Mouse (Mus musculus): Measurements from ENCODE around the gene Rln3. TPM values are rescaled to one million over a fixed set of nuclear protein-coding genes. Genes with fewer than 3 reads are reported as not detected.
A peak's percentile ranks its signal among the peaks of the same experiment; 100 is the strongest.

Gene Rln3
- polyA plus RNA-seq, 1 experiment: 0.19 TPM

DNA sequence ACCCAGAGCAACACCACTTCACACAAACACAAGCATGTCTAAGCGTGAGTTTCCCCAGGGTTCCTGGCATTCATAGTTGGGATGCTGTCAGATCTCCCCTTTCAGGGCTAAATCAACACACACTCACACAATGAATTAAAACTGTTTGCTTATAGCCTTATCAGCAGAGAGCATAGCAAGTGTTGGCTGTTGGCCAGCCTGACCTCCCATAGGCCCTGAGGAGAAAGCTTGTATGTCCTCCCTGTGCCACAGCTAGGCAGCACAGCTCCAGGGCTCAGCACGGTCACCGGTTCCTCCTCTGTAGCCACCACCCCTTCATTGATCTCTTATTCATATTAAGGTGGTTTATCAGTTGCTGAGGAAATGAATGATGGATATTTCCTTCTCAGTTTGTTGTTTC lies 7.9 kb upstream of the Rln3 start:
- Histone ChIP-seq H3K36me3 (ENCODE audit: control insufficient read depth, insufficient read depth, low read length) (no peaks in the 10 kb centered on the region), H3K4me3 (ENCODE audit: insufficient read depth, low read depth, low read length) (no peak overlapping the region), H3K27ac (ENCODE audit: insufficient read depth, low read depth, low read length) (no peak overlapping the region), H3K27me3 (replicated peaks; ENCODE audit: control insufficient read depth, insufficient read depth, low read length) (no peaks in the 10 kb centered on the region), H3K4me1 (ENCODE audit: control insufficient read depth, insufficient read depth, low read length) (no peaks in the 10 kb centered on the region)
- TF ChIP-seq POLR2A (IDR thresholded peaks at IDR 0.05; ENCODE audit: low read depth, low read length) (no peak), CTCF (conservative IDR thresholded peaks at IDR 0.05; ENCODE audit: insufficient read depth, insufficient read length, low read depth, low read length) (no peak)
- 79% methylated on average over 3 of the region's 3 CpGs for WGBS
- DNase-seq: no peak

DNA sequence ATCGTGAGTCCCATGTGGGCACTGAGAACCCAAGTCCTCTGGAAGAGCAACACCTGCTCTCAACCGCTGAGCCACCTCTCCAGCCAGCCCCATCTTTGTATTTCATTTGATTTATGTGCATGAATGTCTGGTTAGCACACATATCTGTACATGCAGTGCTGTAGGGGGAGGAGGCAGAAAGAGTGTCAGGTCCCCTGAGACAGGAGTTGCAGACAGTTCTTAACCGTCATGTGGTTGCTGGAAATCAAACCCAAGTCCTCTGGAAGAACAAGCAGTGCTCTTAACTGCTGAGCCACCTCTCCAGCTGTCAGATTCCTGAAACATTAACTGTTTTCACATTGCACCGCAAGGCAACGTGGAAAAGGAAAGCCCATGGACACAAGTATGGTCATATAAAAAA lies 3.4 kb upstream of the Rln3 start:
- Histone ChIP-seq H3K27ac (ENCODE audit: insufficient read depth, low read depth, low read length) (no peak overlapping the region), H3K36me3 (ENCODE audit: control insufficient read depth, insufficient read depth, low read length) (no peaks in the 10 kb centered on the region), H3K4me3 (ENCODE audit: insufficient read depth, low read depth, low read length) (no peak overlapping the region), H3K4me1 (ENCODE audit: control insufficient read depth, insufficient read depth, low read length) (no peaks in the 10 kb centered on the region), H3K27me3 (replicated peaks; ENCODE audit: control insufficient read depth, insufficient read depth, low read length) (no peaks in the 10 kb centered on the region)
- DNase-seq: no peak
- no peak for TF ChIP-seq CTCF (conservative IDR thresholded peaks at IDR 0.05; ENCODE audit: insufficient read depth, insufficient read length, low read depth, low read length)
- no peak for TF ChIP-seq POLR2A (IDR thresholded peaks at IDR 0.05; ENCODE audit: low read depth, low read length)
- WGBS: 74% methylated on average over 5 of the region's 5 CpGs

DNA sequence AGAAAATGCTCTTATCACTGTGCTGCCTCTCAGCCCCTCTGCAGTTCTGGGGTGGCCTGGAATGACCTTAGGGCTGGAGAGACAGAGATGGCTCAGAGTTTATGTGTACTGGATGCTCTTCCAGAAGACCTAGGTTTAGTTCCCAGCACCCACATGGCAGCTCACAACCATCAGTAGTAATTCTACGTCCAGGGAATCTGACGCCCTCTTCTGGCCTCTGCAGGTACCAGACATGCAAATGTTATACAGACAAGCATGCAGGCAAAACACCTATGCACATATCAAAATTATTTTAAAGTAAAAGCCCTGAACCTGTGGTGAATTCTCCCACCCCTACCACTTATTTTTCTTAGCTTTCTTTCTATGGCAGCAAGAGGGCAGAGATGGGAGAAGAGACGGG lies 1.7 kb upstream of the Rln3 start:
- WGBS: 90% methylated on average over 3 of the region's 3 CpGs
- H3K4me3 ChIP-seq (ENCODE audit: insufficient read depth, low read depth, low read length): no peak overlapping the region
- H3K4me1 ChIP-seq (ENCODE audit: control insufficient read depth, insufficient read depth, low read length): no peaks in the 10 kb centered on the region
- no peak overlapping the region for H3K27ac ChIP-seq (ENCODE audit: insufficient read depth, low read depth, low read length)
- no peak for DNase-seq
- no peaks in the 10 kb centered on the region for H3K27me3 ChIP-seq (replicated peaks; ENCODE audit: control insufficient read depth, insufficient read depth, low read length)
- TF ChIP-seq CTCF (conservative IDR thresholded peaks at IDR 0.05; ENCODE audit: insufficient read depth, insufficient read length, low read depth, low read length): no peak
- no peak for TF ChIP-seq POLR2A (IDR thresholded peaks at IDR 0.05; ENCODE audit: low read depth, low read length)
- no peaks in the 10 kb centered on the region for H3K36me3 ChIP-seq (ENCODE audit: control insufficient read depth, insufficient read depth, low read length)

DNA sequence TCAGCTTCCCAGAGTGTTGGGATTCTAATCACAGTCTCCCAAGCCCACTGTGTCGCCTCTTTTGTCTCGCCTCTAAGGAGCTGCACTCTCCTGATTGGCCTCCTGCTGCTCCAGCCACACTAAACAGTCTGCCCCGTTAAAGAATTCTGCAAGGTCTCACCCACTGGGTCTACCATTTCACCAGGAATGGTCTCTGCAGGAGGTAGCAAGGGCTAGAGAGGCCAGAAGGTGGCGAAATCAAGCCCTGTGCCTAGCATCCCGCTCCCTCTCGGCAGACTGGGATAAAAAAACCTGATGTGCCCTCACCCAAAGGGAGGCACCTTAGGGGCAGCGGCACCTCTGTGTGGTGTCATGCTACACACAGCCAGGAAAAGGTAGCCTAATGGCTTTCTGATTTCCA lies 697 bp downstream of the Rln3 start:
- H3K27ac ChIP-seq (ENCODE audit: insufficient read depth, low read depth, low read length): no peak overlapping the region
- no peaks in the 10 kb centered on the region for H3K36me3 ChIP-seq (ENCODE audit: control insufficient read depth, insufficient read depth, low read length)
- no peak for DNase-seq
- no peaks in the 10 kb centered on the region for H3K4me1 ChIP-seq (ENCODE audit: control insufficient read depth, insufficient read depth, low read length)
- WGBS: 40% methylated on average over 7 of the region's 7 CpGs
- no peak overlapping the region for H3K4me3 ChIP-seq (ENCODE audit: insufficient read depth, low read depth, low read length)
- TF ChIP-seq CTCF (conservative IDR thresholded peaks at IDR 0.05; ENCODE audit: insufficient read depth, insufficient read length, low read depth, low read length) (no peak), POLR2A (IDR thresholded peaks at IDR 0.05; ENCODE audit: low read depth, low read length) (no peak)
- H3K27me3 ChIP-seq (replicated peaks; ENCODE audit: control insufficient read depth, insufficient read depth, low read length): no peaks in the 10 kb centered on the region

DNA sequence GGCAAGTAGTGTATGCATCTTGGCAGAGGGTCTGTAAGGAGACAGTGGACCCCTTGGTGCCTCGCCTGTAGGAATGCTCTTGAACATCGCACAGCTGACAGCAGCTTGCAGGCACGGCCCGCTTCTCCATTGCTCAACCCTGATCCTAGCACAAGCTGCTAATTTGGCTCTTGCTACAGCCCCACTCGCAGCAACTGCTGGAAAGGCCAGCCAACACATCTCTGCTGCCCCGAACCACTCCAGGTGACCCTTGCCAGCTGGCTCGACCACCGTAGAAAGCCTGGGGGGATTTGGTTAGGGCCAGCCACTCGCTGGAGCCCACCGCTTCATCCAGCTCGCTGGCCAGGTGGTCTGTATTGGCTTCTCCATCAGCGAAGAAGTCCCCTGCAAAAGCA lies 1.9 kb downstream of the Rln3 start:
- Histone ChIP-seq H3K36me3 (ENCODE audit: control insufficient read depth, insufficient read depth, low read length) (no peaks in the 10 kb centered on the region), H3K27ac (ENCODE audit: insufficient read depth, low read depth, low read length) (no peak overlapping the region), H3K27me3 (replicated peaks; ENCODE audit: control insufficient read depth, insufficient read depth, low read length) (no peaks in the 10 kb centered on the region), H3K4me1 (ENCODE audit: control insufficient read depth, insufficient read depth, low read length) (no peaks in the 10 kb centered on the region), H3K4me3 (ENCODE audit: insufficient read depth, low read depth, low read length) (no peak overlapping the region)
- no peak for DNase-seq
- TF ChIP-seq CTCF (conservative IDR thresholded peaks at IDR 0.05; ENCODE audit: insufficient read depth, insufficient read length, low read depth, low read length) (no peak), POLR2A (IDR thresholded peaks at IDR 0.05; ENCODE audit: low read depth, low read length) (no peak)
- 55% methylated on average over 12 of the region's 12 CpGs for WGBS

DNA sequence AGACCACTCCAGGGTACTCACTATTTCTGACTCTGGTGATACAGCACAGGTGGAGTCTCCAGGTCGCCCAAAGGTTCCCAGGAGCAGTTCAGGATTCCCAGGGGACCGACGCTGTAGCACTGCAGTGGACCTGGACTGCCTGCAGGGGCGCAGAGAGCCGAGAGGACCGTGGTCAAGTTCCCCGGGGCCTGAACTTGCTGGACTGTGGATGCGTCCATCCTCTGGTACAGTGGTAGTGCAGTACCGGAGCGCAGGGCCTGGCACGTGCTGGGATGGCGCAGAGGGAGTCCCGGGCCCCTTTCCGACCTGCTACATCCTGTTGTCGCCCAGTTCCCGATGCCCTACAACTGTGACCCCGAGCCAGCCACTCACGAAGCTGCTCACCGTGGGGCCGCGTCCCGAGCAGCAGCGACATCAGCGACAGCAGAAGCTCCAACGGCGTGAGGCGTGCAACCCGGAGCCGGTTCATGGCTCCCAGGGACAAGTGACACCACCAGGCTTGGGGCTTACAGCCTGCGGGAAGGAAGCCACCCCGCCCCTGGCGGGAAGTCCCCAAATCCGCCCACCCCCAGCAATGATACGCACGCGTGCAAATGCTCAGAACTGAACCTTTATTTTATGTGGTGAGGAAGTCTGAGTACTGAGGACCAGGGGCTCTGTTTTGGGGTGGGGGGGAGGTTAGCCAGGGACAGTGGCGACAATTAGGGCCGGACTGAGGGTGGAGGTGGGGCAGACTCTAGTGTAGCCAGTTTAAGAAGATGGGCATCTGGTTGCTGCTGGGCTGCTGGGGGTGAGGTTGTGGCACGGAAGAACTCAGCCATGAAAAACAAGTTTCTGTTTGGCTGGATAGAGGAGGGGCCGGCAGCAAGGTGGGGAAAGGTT lies 2.5 kb downstream of the Rln3 start, which contains the start of gene Il27ra:
Gene Il27ra, minus strand, starts transcription at position 524 of the 882 bp plus-strand sequence.
- H3K36me3 ChIP-seq (ENCODE audit: control insufficient read depth, insufficient read depth, low read length): no peaks in the 10 kb centered on the region
- H3K27me3 ChIP-seq (replicated peaks; ENCODE audit: control insufficient read depth, insufficient read depth, low read length): no peaks in the 10 kb centered on the region
- H3K4me1 ChIP-seq (ENCODE audit: control insufficient read depth, insufficient read depth, low read length): no peaks in the 10 kb centered on the region
- no peak for TF ChIP-seq POLR2A (IDR thresholded peaks at IDR 0.05; ENCODE audit: low read depth, low read length)
- TF ChIP-seq CTCF (conservative IDR thresholded peaks at IDR 0.05; ENCODE audit: insufficient read depth, insufficient read length, low read depth, low read length): peak; percentile 79
- peak within 1 kb of the TSS; percentile 52 for H3K4me3 ChIP-seq (ENCODE audit: insufficient read depth, low read depth, low read length)
- no peak within 1 kb of the TSS for H3K27ac ChIP-seq (ENCODE audit: insufficient read depth, low read depth, low read length)
- peak; percentile 79 for DNase-seq
- WGBS: 5% methylated on average over 40 of the region's 40 CpGs

DNA sequence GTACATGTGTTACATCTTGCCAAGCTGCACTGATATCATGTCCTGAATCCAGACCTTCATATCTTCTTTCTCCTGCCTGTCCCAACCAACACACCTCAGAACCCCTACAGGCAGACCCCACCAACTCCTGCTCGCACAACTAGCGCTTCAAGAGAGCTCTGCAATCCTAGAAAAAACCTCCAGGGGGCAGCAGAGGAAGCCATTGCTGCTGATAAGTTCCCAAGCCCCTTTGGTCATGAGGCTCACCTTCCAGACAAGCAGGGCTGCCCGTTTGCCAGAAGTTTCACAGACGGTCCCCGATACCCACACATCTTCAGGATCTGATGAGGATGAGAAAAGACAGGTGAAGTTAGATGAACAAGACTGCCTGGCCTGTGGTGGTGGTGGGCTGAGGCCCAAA lies 5.8 kb downstream of the Rln3 start:
- peak; percentile 78 for TF ChIP-seq CTCF (conservative IDR thresholded peaks at IDR 0.05; ENCODE audit: insufficient read depth, insufficient read length, low read depth, low read length)
- no peak for TF ChIP-seq POLR2A (IDR thresholded peaks at IDR 0.05; ENCODE audit: low read depth, low read length)
- 4% methylated on average over 5 of the region's 5 CpGs for WGBS
- H3K36me3 ChIP-seq (ENCODE audit: control insufficient read depth, insufficient read depth, low read length): no peaks in the 10 kb centered on the region
- H3K27me3 ChIP-seq (replicated peaks; ENCODE audit: control insufficient read depth, insufficient read depth, low read length): no peaks in the 10 kb centered on the region
- H3K4me3 ChIP-seq (ENCODE audit: insufficient read depth, low read depth, low read length): no peak overlapping the region
- H3K4me1 ChIP-seq (ENCODE audit: control insufficient read depth, insufficient read depth, low read length): no peaks in the 10 kb centered on the region
- peak; percentile 73 for DNase-seq
- H3K27ac ChIP-seq (ENCODE audit: insufficient read depth, low read depth, low read length): no peak overlapping the region
